Mouse (Mus musculus): ENCODE results near the gene Dgcr6. TPM values are rescaled to one million over a fixed set of nuclear protein-coding genes. Genes with fewer than 3 reads are reported as not detected.

Dgcr6 gene
- polyA plus RNA-seq, 1 experiment from 2014 or later, result 115 TPM

GRCm38 (mm10) chr16:18047660-18048059 is 5.0 kb upstream of the Dgcr6 start:
- H3K27ac ChIP-seq, result no peak overlapping the region
- peak; percentile 83 for DNase-seq (ENCODE audit: low spot score)

DNA sequence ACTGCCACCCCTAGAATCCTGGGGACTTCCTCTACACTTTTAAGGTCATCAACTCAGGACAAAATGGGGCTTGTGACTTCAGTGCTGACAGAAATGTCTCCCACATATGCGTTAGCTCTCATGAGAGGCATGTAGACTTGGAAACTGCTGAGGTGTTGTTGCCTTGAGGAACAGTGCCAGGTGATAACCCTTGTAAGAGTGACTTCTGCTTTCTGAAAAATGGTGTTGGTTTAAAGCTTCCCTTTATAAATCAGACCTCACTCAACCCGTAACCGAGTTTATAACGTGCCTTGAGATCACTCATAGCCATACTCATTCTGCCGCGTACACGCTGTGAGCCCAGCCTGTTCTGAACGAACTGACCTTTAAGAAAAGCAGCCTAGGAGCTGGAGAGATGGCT is 4.6 kb upstream of the Dgcr6 start:
- DNase-seq (ENCODE audit: low spot score), result no peak
- no peak overlapping the region for H3K4me2 ChIP-seq (ENCODE audit: low read length)
- no peak overlapping the region for H3K9ac ChIP-seq (ENCODE audit: low read depth, low read length)
- no peak overlapping the region for H3K27ac ChIP-seq
- 70% methylated on average over 8 of the region's 8 CpGs for WGBS
- ATAC-seq (replicated peaks; ENCODE audit: low FRiP score, low read depth), result no peak
- H3K36me3 ChIP-seq (ENCODE audit: insufficient read depth, low read length), result no peaks in the 10 kb centered on the region
- H3K4me1 ChIP-seq (replicated peaks; ENCODE audit: insufficient read depth, low read length), result no peaks in the 10 kb centered on the region
- H3K4me3 ChIP-seq (replicated peaks; ENCODE audit: low read depth, low read length), result no peak overlapping the region
- H3K27me3 ChIP-seq (ENCODE audit: insufficient read depth, low read length), result no peaks in the 10 kb centered on the region
- no peaks in the 10 kb centered on the region for H3K9me3 ChIP-seq (replicated peaks; ENCODE audit: low read length)
- no peak for TF ChIP-seq CTCF (IDR thresholded peaks at IDR 0.05; ENCODE audit: low read depth)

More at GRCm38 (mm10) chr16:18047660-18048059, 5.0 kb upstream of the Dgcr6 start:
- no peaks in the 10 kb centered on the region for H3K36me3 ChIP-seq (ENCODE audit: insufficient read depth, low read length)
- 0% methylated on average over 3 of the region's 3 CpGs for WGBS
- H3K4me1 ChIP-seq (replicated peaks; ENCODE audit: insufficient read depth, low read length), result no peaks in the 10 kb centered on the region
- TF ChIP-seq CTCF (IDR thresholded peaks at IDR 0.05; ENCODE audit: low read depth), result peak; percentile 80
- H3K9me3 ChIP-seq (replicated peaks; ENCODE audit: low read length), result no peaks in the 10 kb centered on the region
- peak; percentile 25; the same call in 1 of the 2 replicates for ATAC-seq (replicated peaks; ENCODE audit: low FRiP score, low read depth)
- no peak overlapping the region for H3K4me3 ChIP-seq (replicated peaks; ENCODE audit: low read depth, low read length)
- H3K9ac ChIP-seq (ENCODE audit: low read depth, low read length), result no peak overlapping the region
- no peaks in the 10 kb centered on the region for H3K27me3 ChIP-seq (ENCODE audit: insufficient read depth, low read length)
- H3K4me2 ChIP-seq (ENCODE audit: low read length), result no peak overlapping the region

DNA sequence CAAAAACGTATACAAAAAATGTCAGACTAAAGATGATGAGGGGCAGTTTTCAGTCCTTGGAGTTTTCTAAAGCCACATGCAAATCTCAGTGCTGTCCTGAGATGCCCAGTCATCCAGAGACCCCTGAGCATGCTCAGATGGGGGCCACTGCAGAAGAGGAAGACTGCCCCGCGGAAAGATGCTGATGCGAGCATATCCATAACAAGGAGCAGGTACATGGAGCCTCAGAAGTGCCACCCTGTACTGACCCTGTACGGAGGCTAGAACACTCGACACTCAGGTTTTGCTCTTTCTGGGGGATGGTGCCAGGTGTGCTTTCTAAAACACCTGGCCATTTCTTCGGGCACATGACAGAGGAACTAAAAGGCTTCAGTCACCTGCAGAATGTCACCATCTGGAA is 338 bp upstream of the Dgcr6 start:
- TF ChIP-seq CTCF (IDR thresholded peaks at IDR 0.05; ENCODE audit: low read depth), result no peak
- H3K4me3 ChIP-seq (replicated peaks; ENCODE audit: low read depth, low read length), result no peak overlapping the region
- no peak overlapping the region for H3K4me2 ChIP-seq (ENCODE audit: low read length)
- H3K27ac ChIP-seq, result no peak overlapping the region
- H3K36me3 ChIP-seq (ENCODE audit: insufficient read depth, low read length), result no peaks in the 10 kb centered on the region
- ATAC-seq (replicated peaks; ENCODE audit: low FRiP score, low read depth), result peak; percentile 27; the same call in 1 of the 2 replicates
- no peaks in the 10 kb centered on the region for H3K27me3 ChIP-seq (ENCODE audit: insufficient read depth, low read length)
- no peaks in the 10 kb centered on the region for H3K4me1 ChIP-seq (replicated peaks; ENCODE audit: insufficient read depth, low read length)
- 50% methylated on average over 7 of the region's 7 CpGs for WGBS
- H3K9me3 ChIP-seq (replicated peaks; ENCODE audit: low read length), result no peaks in the 10 kb centered on the region
- DNase-seq (ENCODE audit: low spot score), result no peak
- H3K9ac ChIP-seq (ENCODE audit: low read depth, low read length), result no peak overlapping the region

DNA sequence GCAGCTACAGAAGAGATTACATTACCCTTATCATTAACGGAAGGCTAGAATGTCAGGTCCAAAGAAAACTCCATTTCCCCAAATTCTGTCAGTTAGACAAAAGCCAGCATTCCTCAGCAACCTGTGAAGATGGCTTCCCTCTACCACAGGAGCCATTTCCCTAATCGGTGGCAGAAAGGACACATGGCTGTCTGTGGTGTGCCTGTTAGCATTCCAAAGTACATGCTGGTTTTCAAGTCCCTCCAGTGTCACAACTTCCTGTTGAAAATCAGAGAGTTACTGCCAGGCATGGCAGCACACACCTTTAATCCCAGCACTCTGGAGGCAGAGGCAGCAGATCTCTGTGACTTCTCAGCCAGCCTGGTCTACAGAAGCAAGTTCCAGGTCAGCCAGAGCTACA is 3.6 kb downstream of the Dgcr6 start:
- no peak for TF ChIP-seq CTCF (IDR thresholded peaks at IDR 0.05; ENCODE audit: low read depth)
- no peaks in the 10 kb centered on the region for H3K27me3 ChIP-seq (ENCODE audit: insufficient read depth, low read length)
- H3K27ac ChIP-seq, result no peak overlapping the region
- 57% methylated on average over 2 of the region's 2 CpGs for WGBS
- H3K4me3 ChIP-seq (replicated peaks; ENCODE audit: low read depth, low read length), result no peak overlapping the region
- ATAC-seq (replicated peaks; ENCODE audit: low FRiP score, low read depth), result no peak
- H3K9me3 ChIP-seq (replicated peaks; ENCODE audit: low read length), result no peaks in the 10 kb centered on the region
- DNase-seq (ENCODE audit: low spot score), result no peak
- no peak overlapping the region for H3K4me2 ChIP-seq (ENCODE audit: low read length)
- H3K4me1 ChIP-seq (replicated peaks; ENCODE audit: insufficient read depth, low read length), result no peaks in the 10 kb centered on the region
- no peaks in the 10 kb centered on the region for H3K36me3 ChIP-seq (ENCODE audit: insufficient read depth, low read length)
- no peak overlapping the region for H3K9ac ChIP-seq (ENCODE audit: low read depth, low read length)

DNA sequence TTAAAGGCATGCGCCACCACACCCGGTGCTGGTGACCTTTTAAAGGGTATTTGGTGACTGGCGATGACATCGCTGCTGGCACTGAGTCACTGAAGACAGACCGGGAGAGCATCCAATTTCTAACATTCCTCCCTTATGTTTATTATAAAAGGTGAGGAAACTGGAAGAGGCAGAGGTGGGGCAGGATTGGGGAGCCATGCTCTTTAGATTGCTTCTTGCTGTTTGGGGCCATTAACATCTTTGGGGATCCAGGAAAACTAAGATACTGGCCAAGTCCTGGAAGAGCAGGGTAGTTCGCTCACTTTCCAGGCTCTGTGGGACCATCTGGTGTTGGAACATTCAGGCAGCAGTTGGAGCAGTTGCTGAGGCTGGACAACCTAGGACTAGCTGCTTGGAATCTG is 5.7 kb downstream of the Dgcr6 start:
- Histone ChIP-seq H3K9ac (ENCODE audit: low read depth, low read length) (no peak overlapping the region), H3K4me1 (replicated peaks; ENCODE audit: insufficient read depth, low read length) (no peaks in the 10 kb centered on the region), H3K4me2 (ENCODE audit: low read length) (no peak overlapping the region), H3K4me3 (replicated peaks; ENCODE audit: low read depth, low read length) (no peak overlapping the region), H3K27me3 (ENCODE audit: insufficient read depth, low read length) (no peaks in the 10 kb centered on the region), H3K9me3 (replicated peaks; ENCODE audit: low read length) (no peaks in the 10 kb centered on the region), H3K27ac (no peak overlapping the region), H3K36me3 (ENCODE audit: insufficient read depth, low read length) (no peaks in the 10 kb centered on the region)
- no peak for TF ChIP-seq CTCF (IDR thresholded peaks at IDR 0.05; ENCODE audit: low read depth)
- DNase-seq (ENCODE audit: low spot score) (no peak), ATAC-seq (replicated peaks; ENCODE audit: low FRiP score, low read depth) (no peak)
- 80% methylated on average over 6 of the region's 6 CpGs for WGBS

GRCm38 (mm10) chr16:18059243-18059642 is 6.6 kb downstream of the Dgcr6 start:
- H3K27me3 ChIP-seq (ENCODE audit: insufficient read depth, low read length), result no peaks in the 10 kb centered on the region
- no peak for DNase-seq (ENCODE audit: low spot score)
- no peak overlapping the region for H3K9ac ChIP-seq (ENCODE audit: low read depth, low read length)
- no peaks in the 10 kb centered on the region for H3K4me1 ChIP-seq (replicated peaks; ENCODE audit: insufficient read depth, low read length)
- H3K4me3 ChIP-seq (replicated peaks; ENCODE audit: low read depth, low read length), result no peak overlapping the region
- H3K9me3 ChIP-seq (replicated peaks; ENCODE audit: low read length), result no peaks in the 10 kb centered on the region
- no peak overlapping the region for H3K27ac ChIP-seq
- H3K4me2 ChIP-seq (ENCODE audit: low read length), result no peak overlapping the region
- no peaks in the 10 kb centered on the region for H3K36me3 ChIP-seq (ENCODE audit: insufficient read depth, low read length)
- no peak for ATAC-seq (replicated peaks; ENCODE audit: low FRiP score, low read depth)
- 70% methylated on average over 10 of the region's 10 CpGs for WGBS
- TF ChIP-seq CTCF (IDR thresholded peaks at IDR 0.05; ENCODE audit: low read depth), result no peak

- H3K4me1 ChIP-seq (replicated peaks; ENCODE audit: insufficient read depth, low read length), result no peaks in the 10 kb centered on the region
- no peaks in the 10 kb centered on the region for H3K36me3 ChIP-seq (ENCODE audit: insufficient read depth, low read length)
- no peak overlapping the region for H3K27ac ChIP-seq
- DNase-seq (ENCODE audit: low spot score) (no peak), ATAC-seq (replicated peaks; ENCODE audit: low FRiP score, low read depth) (no peak)
- H3K9me3 ChIP-seq (replicated peaks; ENCODE audit: low read length), result no peaks in the 10 kb centered on the region
- H3K27me3 ChIP-seq (ENCODE audit: insufficient read depth, low read length), result no peaks in the 10 kb centered on the region
- no peak overlapping the region for H3K4me3 ChIP-seq (replicated peaks; ENCODE audit: low read depth, low read length)
- no peak overlapping the region for H3K9ac ChIP-seq (ENCODE audit: low read depth, low read length)
- 86% methylated on average over 11 of the region's 11 CpGs for WGBS
- no peak overlapping the region for H3K4me2 ChIP-seq (ENCODE audit: low read length)
- no peak for TF ChIP-seq CTCF (IDR thresholded peaks at IDR 0.05; ENCODE audit: low read depth)
Measured at GRCm38 (mm10) chr16:18061201-18061600, 8.5 kb downstream of the Dgcr6 start.

Data from kidney, postnatal 0 days (tissue).